Mouse (Mus musculus) kidney, postnatal 0 days (tissue): ENCODE measurements around the gene Tbc1d2. TPM values are rescaled to one million over a fixed set of nuclear protein-coding genes. Genes with fewer than 3 reads are reported as not detected.

ENCODE experiments used
- ATAC-seq: fragments of 200-750 bp; cut with Nextera tagmentation; replicated peaks from 2 replicates; pipeline ENCODE4 v1.8.0; 2017; ENCODE audit warnings: low read depth, moderate number of reproducible peaks, moderate TSS enrichment, moderate library complexity; ENCODE audit not compliant: low FRiP score
- DNase-seq: peaks from one replicate; pipeline ENCODE4 v3.0.0-alpha.2; 2016; ENCODE audit warnings: low spot score
- H3K27ac ChIP-seq: fragments of 300-500 bp; sonication (generic); 2 replicates; pipeline ENCODE4 v1.5.1; 2014; ENCODE audit warnings: mild to moderate bottlenecking
- H3K27me3 ChIP-seq: fragments of 300-500 bp; sonication (generic); 2 replicates; pipeline ENCODE4 v1.6.1; 2014; ENCODE audit warnings: low read length, mixed read lengths; ENCODE audit not compliant: insufficient read depth
- H3K36me3 ChIP-seq: fragments of 300-500 bp; sonication (generic); 2 replicates; pipeline ENCODE4 v1.6.1; 2014; ENCODE audit warnings: low read length, mixed read lengths; ENCODE audit not compliant: insufficient read depth
- H3K4me1 ChIP-seq: fragments of 300-500 bp; sonication (generic); replicated peaks from 2 replicates; pipeline ENCODE4 v1.6.1; 2014; ENCODE audit warnings: antibody characterized with exemption, low read length, mixed read lengths; ENCODE audit not compliant: insufficient read depth
- H3K4me2 ChIP-seq: fragments of 300-500 bp; sonication (generic); 2 replicates; pipeline ENCODE4 v1.6.1; 2014; ENCODE audit warnings: mild to moderate bottlenecking, low read length, moderate library complexity, mixed read lengths
- H3K4me3 ChIP-seq: fragments of 300-500 bp; sonication (generic); replicated peaks from 2 replicates; pipeline ENCODE4 v1.5.1; 2014; ENCODE audit warnings: low read depth, low read length
- H3K9ac ChIP-seq: fragments of 300-500 bp; sonication (generic); 2 replicates; pipeline ENCODE4 v1.6.1; 2014; ENCODE audit warnings: low read depth, low read length
- H3K9me3 ChIP-seq: fragments of 300-500 bp; sonication (generic); replicated peaks from 2 replicates; pipeline ENCODE4 v1.6.1; 2016; ENCODE audit warnings: low read length, inconsistent platforms, mixed read lengths
- CTCF ChIP-seq: IDR thresholded peaks from 2 replicates; pipeline ENCODE4 v1.5.1; 2016; ENCODE audit warnings: antibody characterized with exemption, low read depth, mild to moderate bottlenecking, moderate library complexity
- WGBS: fragments of 180-500 bp; shearing (Covaris S2); extraction: QIAGEN DNeasy Blood & Tissue Kit; methylation state at CpG from one replicate; pipeline ENCODE4 v1.1.7; 2014; 5-methylcytosine and 5-hydroxymethylcytosine counted together
- polyA plus RNA-seq: library from polyadenylated mRNA; unstranded; fragments of >200 nt; fragmentation: Nextera tagmentation; extraction: Ambion mirVana; gene quantifications from 2 replicates; pipeline ENCODE4 v1.2.1, GENCODE M21; 2015

The Tbc1d2 gene
- polyA plus RNA-seq, 1 experiment from 2014 or later = 4.2 TPM

DNA sequence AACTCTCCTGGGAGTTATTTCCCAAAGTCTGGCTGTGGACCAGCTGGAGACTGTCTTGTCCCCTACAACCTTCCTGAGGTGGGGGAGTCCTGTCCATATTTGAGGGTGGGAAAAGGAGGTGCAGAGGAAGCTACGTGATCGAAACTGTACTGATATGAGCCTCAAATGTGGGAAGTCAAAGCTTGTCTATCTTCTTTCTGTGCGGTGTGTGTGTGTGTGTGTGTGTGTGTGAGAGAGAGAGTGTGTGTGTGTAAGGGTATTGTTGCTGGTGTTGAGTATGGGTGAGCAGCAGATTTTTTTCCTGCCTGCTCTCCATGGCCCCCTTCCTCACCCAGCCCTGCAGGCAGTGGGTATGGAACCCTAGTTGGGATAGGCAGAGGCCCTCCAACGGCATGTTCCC lies 85.8 kb downstream of the Tbc1d2 start:
- Histone ChIP-seq H3K4me1 (0 out of 2 replicates have a peak, but pooled peaks cover 3% of the 10 kb centered on the region), H3K36me3 (no peaks in the 10 kb centered on the region), H3K4me2 (no peak overlapping the region), H3K27me3 (no peaks in the 10 kb centered on the region), H3K9ac (no peak overlapping the region), H3K4me3 (no peak overlapping the region), H3K9me3 (no peaks in the 10 kb centered on the region), H3K27ac (no peak overlapping the region)
- TF ChIP-seq CTCF = no peak
- no peak for DNase-seq
- 86% methylated on average over 4 of the region's 4 CpGs for WGBS
- ATAC-seq = no peak

GRCm38 (mm10) chr4:46563847-46564246 lies 86.2 kb downstream of the Tbc1d2 start:
- ATAC-seq = peak; percentile 49; the same call in 1 of the 2 replicates
- Histone ChIP-seq H3K27me3 (no peaks in the 10 kb centered on the region), H3K27ac (no peak overlapping the region), H3K4me2 (no peak overlapping the region), H3K9me3 (no peaks in the 10 kb centered on the region), H3K4me1 (0 out of 2 replicates have a peak, but pooled peaks cover 3% of the 10 kb centered on the region), H3K4me3 (no peak overlapping the region), H3K36me3 (no peaks in the 10 kb centered on the region), H3K9ac (no peak overlapping the region)
- WGBS = 57% methylated on average over 10 of the region's 10 CpGs
- TF ChIP-seq CTCF = no peak
- DNase-seq = peak; percentile 15

- Histone ChIP-seq H3K9me3 (no peaks in the 10 kb centered on the region), H3K27ac (no peak overlapping the region), H3K4me3 (no peak overlapping the region), H3K9ac (no peak overlapping the region), H3K4me2 (no peak overlapping the region), H3K4me1 (0 out of 2 replicates have a peak, but pooled peaks cover 3% of the 10 kb centered on the region), H3K36me3 (no peaks in the 10 kb centered on the region), H3K27me3 (no peaks in the 10 kb centered on the region)
- 96% methylated on average over 14 of the region's 14 CpGs for WGBS
- ATAC-seq (no peak), DNase-seq (no peak)
- no peak for TF ChIP-seq CTCF
These were observed 87.2 kb downstream of the Tbc1d2 start for GRCm38 (mm10) chr4:46562841-46563240.

- H3K4me1 ChIP-seq = 0 out of 2 replicates have a peak, but pooled peaks cover 3% of the 10 kb centered on the region
- H3K27ac ChIP-seq = no peak overlapping the region
- no peaks in the 10 kb centered on the region for H3K27me3 ChIP-seq
- H3K9me3 ChIP-seq = no peaks in the 10 kb centered on the region
- H3K4me2 ChIP-seq = no peak overlapping the region
- H3K9ac ChIP-seq = no peak overlapping the region
- no peak for DNase-seq
- no peaks in the 10 kb centered on the region for H3K36me3 ChIP-seq
- no peak for ATAC-seq
- no peak for TF ChIP-seq CTCF
- H3K4me3 ChIP-seq = no peak overlapping the region
- 76% methylated on average over 5 of the region's 5 CpGs for WGBS
These were observed 88.0 kb downstream of the Tbc1d2 start for GRCm38 (mm10) chr4:46562037-46562436.

- H3K36me3 ChIP-seq = no peaks in the 10 kb centered on the region
- ATAC-seq = no peak
These were observed 89.8 kb downstream of the Tbc1d2 start for GRCm38 (mm10) chr4:46560069-46560705.

DNA sequence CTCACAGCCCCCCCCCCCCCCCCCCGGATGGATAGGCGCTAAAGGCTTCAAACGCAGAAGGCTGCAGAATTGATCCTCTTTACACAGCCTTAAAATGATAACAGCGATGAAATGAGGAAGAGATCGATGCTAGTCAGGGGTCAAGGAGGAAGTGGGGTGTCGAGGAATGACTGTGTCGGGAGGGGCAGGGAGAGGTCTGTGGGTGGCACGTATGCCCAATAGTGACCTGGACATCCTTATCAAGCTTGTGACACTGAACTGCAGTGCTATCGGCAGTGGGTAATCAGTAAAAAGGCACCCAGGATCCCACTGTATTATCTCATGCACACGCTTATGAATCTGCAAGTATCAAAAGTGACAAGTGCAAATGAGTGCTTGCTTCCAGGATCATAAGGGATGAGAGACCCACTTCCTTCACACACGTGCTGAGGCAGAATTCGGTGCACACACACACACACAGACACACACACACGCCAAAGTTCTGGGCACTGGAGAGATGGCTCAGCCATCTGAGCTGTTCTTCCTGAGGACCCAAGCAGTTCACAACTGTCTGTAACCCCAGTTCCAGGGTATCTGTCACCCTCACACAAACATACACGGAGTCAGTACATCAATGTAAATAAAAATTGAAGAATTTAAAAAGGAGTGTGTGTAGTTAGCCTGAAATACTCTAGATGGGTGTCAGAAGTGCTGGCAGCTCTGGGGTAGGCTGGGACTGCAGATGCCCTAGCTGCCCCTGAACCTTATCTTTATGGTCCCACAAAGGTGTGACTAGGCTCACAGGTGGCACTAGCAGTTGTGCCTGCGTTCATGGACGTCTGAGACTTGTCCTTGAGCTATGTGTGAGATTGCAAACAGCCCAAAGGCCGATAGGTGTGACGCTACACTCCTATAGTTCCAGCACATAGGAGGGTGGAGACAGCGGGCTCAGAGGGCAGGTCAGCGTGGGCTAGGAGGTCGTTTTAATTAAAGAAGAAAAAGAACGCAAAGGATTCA lies 91.0 kb downstream of the Tbc1d2 start:
- TF ChIP-seq CTCF = no peak
- Histone ChIP-seq H3K9ac (no peak overlapping the region), H3K9me3 (no peaks in the 10 kb centered on the region), H3K27ac (no peak overlapping the region), H3K36me3 (no peaks in the 10 kb centered on the region), H3K4me1 (0 out of 2 replicates have a peak, but pooled peaks cover 3% of the 10 kb centered on the region), H3K4me3 (no peak overlapping the region), H3K27me3 (no peaks in the 10 kb centered on the region), H3K4me2 (no peak overlapping the region)
- ATAC-seq = no peak
- DNase-seq = no peak
- whole genome bisulfite sequencing = 63% methylated on average over 22 of the region's 22 CpGs

More at GRCm38 (mm10) chr4:46560069-46560705, 89.8 kb downstream of the Tbc1d2 start:
- H3K27me3 ChIP-seq = no peaks in the 10 kb centered on the region
- no peak for TF ChIP-seq CTCF
- H3K4me3 ChIP-seq = no peak overlapping the region
- no peak overlapping the region for H3K27ac ChIP-seq
- H3K4me1 ChIP-seq = 0 out of 2 replicates have a peak, but pooled peaks cover 3% of the 10 kb centered on the region
- WGBS = 63% methylated on average over 14 of the region's 14 CpGs
- no peak for DNase-seq
- no peaks in the 10 kb centered on the region for H3K9me3 ChIP-seq
- H3K4me2 ChIP-seq = no peak overlapping the region
- H3K9ac ChIP-seq = no peak overlapping the region
